Mouse (Mus musculus): ENCODE measurements around the gene H2-Ob. TPM values are rescaled to one million over a fixed set of nuclear protein-coding genes. Genes with fewer than 3 reads are reported as not detected.

H2-Ob gene
- polyA plus RNA-seq, 2 experiments from 2014 or later, result 81.1 to 105 TPM

GRCm38 (mm10) chr17:34247047-34247446 lies 8.3 kb downstream of the H2-Ob start:
- no peak for ATAC-seq

GRCm38 (mm10) chr17:34248764-34249163 lies 10.1 kb downstream of the H2-Ob start:
- ATAC-seq, result no peak

GRCm38 (mm10) chr17:34249361-34249760 lies 10.7 kb downstream of the H2-Ob start:
- no peak for ATAC-seq

GRCm38 (mm10) chr17:34249878-34250277 lies 11.2 kb downstream of the H2-Ob start:
- ATAC-seq, result peak; percentile 76

- no peak for ATAC-seq
Measured at GRCm38 (mm10) chr17:34251666-34252065, 13.0 kb downstream of the H2-Ob start.

GRCm38 (mm10) chr17:34256501-34256900 lies 17.8 kb downstream of the H2-Ob start:
- ATAC-seq, result no peak

- peak; percentile 80 for ATAC-seq
Measured at GRCm38 (mm10) chr17:34257594-34258375, 19.1 kb downstream of the H2-Ob start, which contains the start of gene H2-Ab1. Gene H2-Ab1, plus strand, starts transcription at chr17:34257689.

- ATAC-seq, result no peak
Measured at GRCm38 (mm10) chr17:34260551-34260950, 21.8 kb downstream of the H2-Ob start.

- peak; percentile 77 for ATAC-seq
Measured at GRCm38 (mm10) chr17:34261502-34261901, 22.8 kb downstream of the H2-Ob start.

GRCm38 (mm10) chr17:34263068-34263467 lies 24.4 kb downstream of the H2-Ob start:
- peak; percentile 85 for ATAC-seq

GRCm38 (mm10) chr17:34263811-34264371 lies 25.2 kb downstream of the H2-Ob start:
- ATAC-seq, result no peak

GRCm38 (mm10) chr17:34264452-34265351 lies 26.0 kb downstream of the H2-Ob start:
- peak; percentile 19 for ATAC-seq

- ATAC-seq, result no peak
Measured at GRCm38 (mm10) chr17:34268262-34268661, 29.6 kb downstream of the H2-Ob start.

GRCm38 (mm10) chr17:34268748-34269147 lies 30.0 kb downstream of the H2-Ob start:
- ATAC-seq, result no peak

GRCm38 (mm10) chr17:34269817-34270216 lies 31.1 kb downstream of the H2-Ob start:
- ATAC-seq, result no peak

- ATAC-seq, result no peak
Measured at GRCm38 (mm10) chr17:34270230-34270629, 31.5 kb downstream of the H2-Ob start.

GRCm38 (mm10) chr17:34270940-34271339 lies 32.2 kb downstream of the H2-Ob start:
- ATAC-seq, result no peak

GRCm38 (mm10) chr17:34272102-34272501 lies 33.4 kb downstream of the H2-Ob start:
- no peak for ATAC-seq

GRCm38 (mm10) chr17:34280499-34281038 lies 41.9 kb downstream of the H2-Ob start:
- ATAC-seq, result no peak

GRCm38 (mm10) chr17:34281836-34282235 lies 43.1 kb downstream of the H2-Ob start:
- no peak for ATAC-seq

- no peak for ATAC-seq
Measured at GRCm38 (mm10) chr17:34285371-34285770, 46.7 kb downstream of the H2-Ob start.

- ATAC-seq, result no peak
Measured at GRCm38 (mm10) chr17:34285848-34286247, 47.1 kb downstream of the H2-Ob start.

GRCm38 (mm10) chr17:34286501-34286900 lies 47.8 kb downstream of the H2-Ob start:
- no peak for ATAC-seq
